Mouse (Mus musculus): ENCODE measurements around the gene Ptprt.

Gene Ptprt

DNA sequence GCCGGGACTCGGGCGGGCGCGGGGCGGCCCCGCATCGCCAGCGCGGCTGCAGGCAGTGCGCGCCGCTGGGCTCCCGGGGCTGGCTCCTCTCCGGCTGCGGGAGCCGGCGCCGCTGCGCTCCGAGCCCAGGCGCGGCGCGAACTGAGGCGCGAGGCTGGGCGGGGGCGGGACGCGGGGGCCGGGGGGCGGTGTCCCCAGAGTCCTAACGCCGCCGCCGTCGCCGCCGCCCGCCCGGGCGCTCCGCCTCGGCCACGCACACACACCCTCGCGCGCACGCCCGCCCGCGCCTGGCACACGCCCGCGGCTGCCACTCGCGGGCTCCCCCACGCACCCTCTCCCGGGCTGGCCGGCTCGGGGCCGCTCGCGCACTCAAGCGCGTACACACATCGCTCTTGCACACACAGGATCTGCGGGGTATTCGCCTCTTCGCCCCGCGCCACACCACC lies at the start of gene Ptprt:
Gene Ptprt, minus strand, starts transcription at position 207 of the 446 bp plus-strand sequence.
- no peak for DNase-seq

- DNase-seq, result no peak
These were observed 49.5 kb upstream of the Ptprt start for GRCm38 (mm10) chr2:162710443-162710842.

DNA sequence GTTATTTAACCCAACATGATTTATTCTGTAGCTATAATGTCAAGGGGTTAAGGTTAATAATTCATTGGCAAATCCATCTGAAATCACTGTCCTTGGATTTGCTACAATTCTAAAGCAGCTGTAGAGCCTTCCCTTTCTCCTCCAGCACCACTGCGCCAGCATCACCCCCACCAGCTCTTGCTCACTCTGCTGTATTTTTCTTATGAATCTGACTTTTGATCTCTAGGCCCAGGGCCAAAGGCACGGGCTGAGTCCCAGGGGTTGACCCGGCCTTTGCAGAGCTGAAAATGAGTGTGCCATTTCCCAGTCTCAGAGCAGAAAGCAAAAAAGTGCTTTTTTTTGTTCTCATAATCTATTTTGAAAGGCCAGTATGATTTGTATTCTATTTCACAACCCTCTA lies 38.7 kb upstream of the Ptprt start:
- peak; percentile 47 for DNase-seq

DNA sequence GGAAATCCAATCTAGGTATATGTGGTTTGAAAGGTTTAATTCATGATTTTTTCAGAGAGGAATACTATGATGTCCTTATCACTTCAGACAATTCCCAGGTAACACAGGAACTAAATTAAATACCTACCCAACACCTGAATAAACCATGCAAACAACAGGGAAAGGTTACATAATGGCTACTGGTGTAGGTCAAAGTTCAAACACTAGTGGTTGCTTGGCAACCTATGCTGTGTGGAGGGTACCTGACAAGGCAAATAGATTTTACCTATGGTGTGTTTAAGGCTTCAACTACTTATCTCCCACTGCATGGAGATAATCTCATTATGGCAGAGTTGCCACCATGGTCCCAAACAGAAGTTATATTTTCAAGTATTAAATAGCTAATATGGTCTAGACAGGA lies 38.1 kb upstream of the Ptprt start:
- DNase-seq, result no peak

GRCm38 (mm10) chr2:162698068-162698467 lies 37.1 kb upstream of the Ptprt start:
- no peak for DNase-seq

GRCm38 (mm10) chr2:162697151-162697550 lies 36.2 kb upstream of the Ptprt start:
- DNase-seq, result no peak

GRCm38 (mm10) chr2:162692143-162692542 lies 31.2 kb upstream of the Ptprt start:
- no peak for DNase-seq

- DNase-seq, result peak; percentile 44
These were observed 21.7 kb upstream of the Ptprt start for GRCm38 (mm10) chr2:162682674-162683073.

DNA sequence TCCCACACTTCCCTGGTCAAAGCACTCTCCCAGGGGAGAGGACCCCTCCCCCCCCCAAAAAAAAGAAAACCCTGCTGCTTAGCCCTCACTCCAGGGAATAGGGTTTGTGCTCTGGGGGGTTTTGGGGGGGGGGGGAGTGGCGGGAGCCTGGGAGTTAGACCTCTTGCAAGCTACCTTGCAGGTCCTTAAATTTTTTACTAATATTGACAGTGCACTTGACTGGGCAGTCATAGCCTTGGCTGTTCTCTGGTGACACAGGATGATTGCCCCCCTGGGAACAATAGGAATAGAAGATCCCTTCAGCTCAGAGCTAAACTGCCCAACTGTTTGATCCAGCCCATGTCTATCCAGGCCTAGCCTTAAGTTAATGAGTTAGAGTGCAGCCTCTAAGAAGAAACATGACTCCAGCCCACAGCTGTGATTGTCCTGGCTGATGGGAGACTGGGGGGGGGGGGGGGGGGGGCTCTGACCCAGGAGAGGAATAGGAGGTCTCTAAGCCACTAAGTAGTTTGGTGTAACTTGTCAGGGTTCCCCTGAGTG lies 1.6 kb upstream of the Ptprt start:
- no peak for DNase-seq

GRCm38 (mm10) chr2:162661733-162662132 lies 786 bp upstream of the Ptprt start:
- no peak for DNase-seq

DNA sequence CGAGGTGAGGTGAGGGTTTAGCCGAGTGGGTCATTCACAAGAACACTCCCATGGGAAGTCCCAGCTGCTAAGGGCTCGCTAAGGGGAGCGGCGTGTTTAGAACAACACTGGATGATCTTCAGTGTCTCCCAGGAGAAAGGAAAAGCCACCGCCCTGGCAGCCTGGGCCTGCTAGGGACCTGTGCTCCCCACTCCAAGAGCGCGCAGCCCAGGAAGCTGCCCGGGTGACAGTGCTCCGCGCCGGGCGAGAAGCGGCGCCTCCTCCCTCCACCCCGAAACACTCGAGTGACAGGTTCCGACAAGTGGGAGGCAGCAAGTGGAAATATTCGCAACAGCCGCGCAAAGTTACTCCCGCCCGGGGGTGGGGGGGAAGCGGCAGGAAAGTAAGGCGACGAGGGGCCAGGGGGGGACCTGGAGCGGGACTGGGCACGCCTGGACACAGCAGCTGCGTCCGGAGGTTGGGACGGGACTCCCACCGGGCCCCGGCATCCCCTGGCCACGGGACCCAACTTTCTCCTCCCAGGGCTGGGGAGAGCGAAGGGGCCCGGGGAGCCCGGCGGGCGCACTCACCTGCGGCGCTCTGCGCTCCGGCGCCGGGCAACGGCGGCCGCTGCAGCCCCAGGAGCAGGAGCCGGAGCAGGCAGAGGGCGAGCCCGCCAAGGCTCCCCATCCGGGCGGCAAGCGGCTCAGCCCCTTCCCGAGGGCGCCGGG lies 561 bp downstream of the Ptprt start:
- DNase-seq, result peak; percentile 6

GRCm38 (mm10) chr2:162658997-162659396 lies 1.9 kb downstream of the Ptprt start:
- peak; percentile 84 for DNase-seq

DNA sequence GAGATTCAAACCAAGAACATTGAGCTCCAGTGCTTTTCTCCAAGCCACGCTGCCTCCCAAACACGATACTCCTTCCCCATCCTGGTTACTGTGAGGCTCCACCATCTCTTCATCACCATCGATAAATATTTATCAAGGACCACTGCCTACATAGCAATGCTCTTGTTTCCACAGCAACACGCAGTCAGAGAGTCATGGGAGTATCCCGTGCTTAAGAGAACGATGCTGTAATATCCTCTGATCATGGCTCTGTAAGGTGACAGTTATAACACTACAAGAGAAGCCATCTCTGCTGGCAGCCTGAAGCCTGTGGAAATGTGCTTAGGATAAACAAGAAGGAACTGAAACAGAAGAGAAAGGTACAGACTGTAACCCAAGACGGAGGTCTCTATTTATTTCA lies 3.4 kb downstream of the Ptprt start:
- DNase-seq, result no peak

DNA sequence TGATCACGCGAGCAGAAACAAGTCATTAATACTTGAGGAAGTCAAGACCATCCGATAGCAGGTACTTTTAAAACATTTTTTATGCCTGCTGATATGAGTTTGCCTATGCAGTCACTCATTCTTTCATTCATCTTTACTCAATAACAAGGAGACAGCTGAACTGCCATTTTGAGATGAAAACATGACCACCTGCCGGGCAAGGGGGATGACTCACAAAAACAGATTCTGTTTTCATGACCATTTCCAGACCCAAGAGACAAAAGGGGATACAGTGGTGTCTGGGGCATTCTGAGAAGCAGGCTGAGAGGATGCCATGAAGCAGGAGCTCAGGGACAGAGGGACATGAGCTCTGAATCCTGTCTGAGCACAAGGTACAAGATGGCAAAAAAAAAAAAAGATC lies 6.5 kb downstream of the Ptprt start:
- no peak for DNase-seq

- DNase-seq, result no peak
These were observed 22.3 kb downstream of the Ptprt start for GRCm38 (mm10) chr2:162638676-162639075.

DNA sequence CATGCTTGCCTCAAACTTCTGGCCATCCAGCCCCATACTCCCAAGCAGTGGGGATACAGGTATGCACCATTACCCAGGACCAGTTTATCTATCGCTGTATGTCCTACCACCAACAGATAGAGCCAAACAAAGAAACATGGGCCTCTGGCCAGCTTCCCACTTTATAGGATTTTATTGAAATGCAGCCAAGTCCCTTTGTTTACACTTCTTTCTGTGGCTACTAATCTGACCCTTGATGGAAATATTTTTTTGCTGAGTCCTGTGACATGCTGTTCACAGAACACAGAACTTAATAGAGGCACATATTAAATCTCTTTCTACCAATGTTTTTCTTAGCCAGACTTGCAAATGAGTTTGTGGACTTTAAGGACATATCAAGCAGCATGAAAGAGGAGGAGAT lies 23.4 kb downstream of the Ptprt start:
- no peak for DNase-seq

GRCm38 (mm10) chr2:162636387-162637009 lies 24.4 kb downstream of the Ptprt start:
- DNase-seq, result peak; percentile 11

DNA sequence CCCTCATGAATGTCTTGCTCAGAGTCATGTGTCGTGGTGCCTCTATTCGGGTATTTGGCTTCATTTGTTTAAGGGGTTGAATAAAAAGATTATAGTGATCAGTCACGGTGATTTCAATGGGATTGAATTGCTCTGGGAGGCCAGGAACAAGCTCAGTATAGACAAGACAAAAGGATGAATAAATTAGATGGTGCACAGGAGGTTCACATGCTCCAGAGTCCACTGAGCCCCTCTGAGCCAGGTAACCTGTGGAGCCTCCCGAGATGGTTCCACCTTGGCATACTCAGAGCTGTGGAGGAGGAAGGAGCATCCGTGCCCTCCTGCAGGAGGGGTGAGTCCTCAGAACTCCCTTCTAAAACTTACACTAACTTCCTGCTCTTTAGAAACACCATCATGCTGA lies 26.0 kb downstream of the Ptprt start:
- DNase-seq, result no peak

DNA sequence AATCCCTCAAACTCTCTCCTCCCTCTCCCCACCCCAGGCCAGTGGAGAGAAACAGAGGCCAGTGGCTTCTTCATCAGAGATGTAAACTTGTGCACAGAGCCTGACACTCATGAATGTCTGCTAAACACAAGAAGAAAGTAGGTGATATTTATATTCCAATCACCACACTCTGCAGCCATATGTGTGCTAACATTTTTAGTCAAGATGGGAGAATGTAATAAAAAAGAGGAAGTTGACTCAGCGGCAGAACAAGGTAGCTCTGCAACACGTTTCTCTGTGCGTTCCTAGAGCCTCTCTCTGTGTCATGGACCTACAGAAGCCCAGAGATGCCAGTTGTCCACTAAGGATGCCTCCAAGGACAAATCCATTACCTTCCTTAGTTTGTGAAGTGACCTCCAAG lies 34.9 kb downstream of the Ptprt start:
- no peak for DNase-seq

DNA sequence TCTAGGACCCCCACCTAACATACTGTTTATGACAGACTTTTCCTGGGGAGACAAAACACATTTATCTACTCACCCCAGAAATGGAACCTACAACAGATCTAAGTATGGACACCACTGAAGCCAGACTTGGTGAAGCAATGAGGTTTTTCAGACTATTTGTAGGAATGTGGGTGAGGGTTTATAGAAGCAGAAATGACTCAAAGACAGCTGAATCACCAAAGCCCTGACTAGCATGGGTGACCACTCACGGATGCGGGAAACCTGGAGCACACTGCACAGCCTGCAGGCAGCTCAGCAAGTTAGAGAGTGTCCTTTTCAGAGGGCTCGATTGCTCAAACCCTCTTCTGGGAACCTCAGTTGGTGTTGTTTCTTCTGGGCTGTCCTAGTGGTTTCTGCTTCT lies 36.2 kb downstream of the Ptprt start:
- DNase-seq, result no peak

- no peak for DNase-seq
These were observed 46.7 kb downstream of the Ptprt start for GRCm38 (mm10) chr2:162614256-162614655.

DNA sequence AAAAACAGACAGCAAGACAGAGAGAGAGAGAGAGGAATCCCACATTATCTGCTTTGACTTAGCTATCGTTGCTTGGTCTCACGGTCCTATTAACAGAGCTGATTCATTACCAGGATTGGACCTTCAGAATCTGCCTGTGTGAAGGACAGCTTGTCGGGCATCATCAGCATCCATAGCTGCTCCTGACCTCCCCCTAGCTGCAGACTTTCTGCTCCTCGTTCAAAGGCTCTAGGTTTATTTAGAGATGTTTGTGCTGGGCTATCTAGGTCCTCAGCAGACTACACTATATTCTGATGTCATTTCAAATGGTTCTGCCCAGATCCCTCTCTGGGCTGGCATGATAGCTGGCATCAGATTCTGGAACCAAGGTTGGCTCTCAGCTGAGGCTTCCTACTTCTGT lies 47.5 kb downstream of the Ptprt start:
- DNase-seq, result no peak

DNA sequence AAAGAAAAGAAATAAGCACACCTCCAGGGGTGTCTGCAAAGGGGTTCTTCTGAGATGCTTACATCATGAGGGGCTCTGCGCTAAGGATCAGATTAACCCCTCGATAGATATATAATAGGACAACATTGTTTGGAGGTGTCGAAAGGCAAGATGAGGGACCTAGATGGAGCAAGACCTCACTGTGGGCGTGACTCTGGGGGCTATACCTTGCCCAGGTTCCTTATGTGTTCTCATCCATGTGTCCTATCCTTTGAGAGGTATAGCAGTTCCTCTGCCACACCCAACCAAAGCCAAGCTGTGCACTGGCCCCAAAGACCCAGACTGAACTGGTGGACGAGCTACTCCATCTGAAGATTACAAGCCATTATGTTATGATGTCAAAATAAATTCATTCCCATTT lies 58.2 kb downstream of the Ptprt start:
- DNase-seq, result no peak

DNA sequence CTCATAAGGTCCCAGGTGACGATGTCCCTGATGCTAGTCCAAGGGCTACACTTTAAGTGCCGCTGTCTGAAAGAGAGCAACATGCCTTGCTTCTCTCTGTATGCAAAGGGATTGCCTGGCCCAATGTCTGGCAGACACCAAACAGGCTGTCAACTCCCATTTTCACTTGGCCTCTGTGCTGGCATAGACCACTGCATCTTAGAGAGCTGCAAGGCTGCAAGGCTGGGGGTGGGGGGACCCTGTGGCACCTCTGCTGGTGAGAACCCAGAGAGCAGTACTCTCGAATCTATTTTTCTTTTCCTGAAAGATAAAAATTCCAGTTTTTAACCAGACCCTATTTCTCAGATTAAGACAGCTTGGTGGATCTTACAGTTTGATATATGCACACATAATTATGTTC lies 69.6 kb downstream of the Ptprt start:
- no peak for DNase-seq

DNA sequence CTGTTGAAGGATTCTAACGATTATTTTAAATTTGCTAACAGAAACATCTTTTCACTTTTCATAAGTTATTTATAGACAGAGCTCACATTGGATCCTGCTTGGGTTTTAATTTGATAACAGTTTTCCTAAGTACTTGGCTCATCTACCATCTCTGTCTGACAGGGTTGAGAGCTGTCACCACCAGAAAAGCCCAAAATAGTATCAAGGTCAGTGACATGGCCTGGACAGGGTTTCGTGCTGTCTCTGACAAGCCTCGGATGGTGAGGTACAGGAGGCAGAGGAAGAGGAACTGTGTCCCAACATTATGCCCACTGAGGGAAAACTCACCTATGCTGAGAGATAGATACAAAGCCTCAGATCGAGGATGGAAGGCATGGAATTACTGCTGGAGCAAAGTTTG lies 79.3 kb downstream of the Ptprt start:
- DNase-seq, result peak; percentile 18
